Mouse (Mus musculus) lung, embryonic 16.5 days (tissue): ENCODE measurements around the gene Stra6. TPM values are rescaled to one million over a fixed set of nuclear protein-coding genes. Genes with fewer than 3 reads are reported as not detected.
A peak's percentile ranks its signal among the peaks of the same experiment; 100 is the strongest.

Source experiments
- ATAC-seq: fragments of 200-750 bp; cut with Nextera tagmentation; 2 replicates; pipeline ENCODE4 v1.8.0; 2017; ENCODE audit warnings: low read depth, mild to moderate bottlenecking, moderate library complexity
- H3K27ac ChIP-seq: fragments of 300-500 bp; sonication (generic); 2 replicates; pipeline ENCODE4 v1.5.1; 2014; ENCODE audit warnings: mild to moderate bottlenecking, control low read depth, low read length
- H3K27me3 ChIP-seq: fragments of 300-500 bp; sonication (generic); 2 replicates; pipeline ENCODE4 v1.6.1; 2014; ENCODE audit warnings: low read depth, low read length, mixed read lengths; ENCODE audit not compliant: control insufficient read depth, insufficient read depth
- H3K36me3 ChIP-seq: fragments of 300-500 bp; sonication (generic); 2 replicates; pipeline ENCODE4 v1.6.1; 2014; ENCODE audit warnings: low read length; ENCODE audit not compliant: control insufficient read depth, insufficient read depth
- H3K4me1 ChIP-seq: fragments of 300-500 bp; sonication (generic); replicated peaks from 2 replicates; pipeline ENCODE4 v1.6.1; 2014; ENCODE audit warnings: low read length, mixed read lengths; ENCODE audit not compliant: control insufficient read depth, insufficient read depth
- H3K4me2 ChIP-seq: fragments of 300-500 bp; sonication (generic); 2 replicates; pipeline ENCODE4 v1.6.1; 2014; ENCODE audit warnings: low read depth, low read length, control low read depth
- H3K4me3 ChIP-seq: fragments of 300-500 bp; sonication (generic); 2 replicates; pipeline ENCODE4 v1.5.1; 2014; ENCODE audit warnings: mild to moderate bottlenecking, low read length, control low read depth
- H3K9ac ChIP-seq: fragments of 300-500 bp; sonication (generic); 2 replicates; pipeline ENCODE4 v1.6.1; 2014; ENCODE audit warnings: low read length, control low read depth
- H3K9me3 ChIP-seq: fragments of 300-500 bp; sonication (generic); 2 replicates; pipeline ENCODE4 v1.6.1; 2016; ENCODE audit warnings: low read length; ENCODE audit not compliant: control insufficient read depth
- WGBS: fragments of 180-500 bp; shearing (Covaris S2); extraction: QIAGEN DNeasy Blood & Tissue Kit; methylation state at CpG from one replicate; pipeline ENCODE4 v1.1.7; 2014; 5-methylcytosine and 5-hydroxymethylcytosine counted together
- polyA plus RNA-seq: library from polyadenylated mRNA; unstranded; fragments of >200 nt; fragmentation: Nextera tagmentation; extraction: Ambion mirVana; gene quantifications from 2 replicates; pipeline ENCODE4 v1.2.1, GENCODE M21; 2015

Stra6 gene
- polyA plus RNA-seq, 1 experiment from 2014 or later, result 1.0 TPM

DNA sequence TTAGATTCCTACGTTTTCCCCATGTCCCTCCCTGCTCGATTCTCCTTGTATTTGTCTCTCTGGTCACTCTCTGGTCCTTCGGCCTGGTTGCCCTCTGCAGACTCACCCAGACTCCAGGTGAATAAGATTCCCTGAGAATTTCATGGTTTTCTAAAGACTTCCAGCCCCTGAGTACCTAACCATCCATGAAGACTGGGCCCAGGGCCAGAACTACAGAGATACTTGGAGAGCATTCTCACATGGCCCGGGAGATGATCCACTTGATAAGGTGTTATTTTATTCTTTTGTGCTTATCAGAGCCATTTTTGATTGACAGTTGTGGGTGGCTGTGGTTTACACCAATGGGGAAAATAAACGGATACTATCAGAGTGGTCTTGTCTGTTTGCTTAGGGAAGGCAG lies 31.7 kb upstream of the Stra6 start:
- WGBS, result 63% methylated on average over 5 of the region's 5 CpGs
- Histone ChIP-seq H3K9me3 (no peaks in the 10 kb centered on the region), H3K4me2 (no peak overlapping the region), H3K4me3 (no peak overlapping the region), H3K27ac (no peak overlapping the region), H3K27me3 (no peaks in the 10 kb centered on the region; the same call in 1 of the 2 replicates), H3K4me1 (no peaks in the 10 kb centered on the region), H3K36me3 (no peaks in the 10 kb centered on the region), H3K9ac (no peak overlapping the region)
- ATAC-seq, result no peak

GRCm38 (mm10) chr9:58035519-58035918 lies 28.1 kb upstream of the Stra6 start:
- Histone ChIP-seq H3K4me1 (no peaks in the 10 kb centered on the region), H3K4me3 (no peak overlapping the region), H3K9ac (no peak overlapping the region), H3K9me3 (no peaks in the 10 kb centered on the region), H3K27me3 (peaks cover 11% of the 10 kb centered on the region), H3K27ac (no peak overlapping the region), H3K36me3 (no peaks in the 10 kb centered on the region), H3K4me2 (no peak overlapping the region)
- ATAC-seq, result no peak
- WGBS, result 54% methylated on average over 2 of the region's 2 CpGs

DNA sequence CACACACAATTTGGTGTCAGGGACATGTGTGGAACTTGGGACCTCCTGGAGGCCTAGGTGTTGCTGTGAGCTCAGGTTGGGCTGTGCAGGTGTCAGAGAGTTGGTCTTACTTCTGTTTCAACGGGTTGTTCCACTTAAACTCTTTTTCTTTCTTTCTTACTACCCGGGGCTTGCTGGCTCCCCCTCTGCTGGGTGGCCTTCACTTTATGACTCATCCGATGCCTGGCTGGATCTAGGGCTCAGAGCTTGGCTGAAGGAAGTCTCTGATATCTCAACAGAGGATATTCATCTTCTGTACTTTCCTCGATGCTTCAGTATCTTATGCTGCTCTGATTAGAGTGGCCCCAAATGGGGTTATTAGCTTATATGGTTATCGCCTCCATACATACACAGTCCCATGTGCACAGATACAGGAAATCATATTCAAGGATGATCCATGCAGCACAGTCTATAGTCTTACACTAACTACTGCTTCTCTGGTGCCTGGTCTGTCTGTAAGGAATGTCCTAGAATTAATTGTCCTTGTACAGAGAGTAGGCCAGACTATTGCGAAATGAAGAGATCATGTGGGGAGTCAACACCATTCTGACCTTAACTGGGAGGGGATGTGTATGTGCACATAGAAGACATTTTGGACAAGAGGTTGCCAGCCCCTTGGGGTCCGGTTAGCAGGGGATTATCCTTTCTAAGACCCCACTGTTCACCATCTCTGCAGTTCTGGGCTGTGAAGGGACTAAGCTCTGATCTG lies 27.5 kb upstream of the Stra6 start:
- Histone ChIP-seq H3K36me3 (no peaks in the 10 kb centered on the region), H3K4me2 (no peak overlapping the region), H3K9ac (no peak overlapping the region), H3K27me3 (peaks cover 11% of the 10 kb centered on the region), H3K9me3 (no peaks in the 10 kb centered on the region), H3K4me3 (no peak overlapping the region), H3K4me1 (no peaks in the 10 kb centered on the region), H3K27ac (no peak overlapping the region)
- WGBS, result 53% methylated on average over 7 of the region's 7 CpGs
- no peak for ATAC-seq

GRCm38 (mm10) chr9:58036961-58037360 lies 26.6 kb upstream of the Stra6 start:
- H3K4me3 ChIP-seq, result no peak overlapping the region
- no peak for ATAC-seq
- 74% methylated on average over 4 of the region's 4 CpGs for WGBS

GRCm38 (mm10) chr9:58038500-58039168 lies 25.0 kb upstream of the Stra6 start:
- no peak overlapping the region for H3K27ac ChIP-seq
- H3K4me3 ChIP-seq, result no peak overlapping the region
- no peak overlapping the region for H3K4me2 ChIP-seq
- WGBS, result 33% methylated on average over 19 of the region's 19 CpGs
- no peaks in the 10 kb centered on the region for H3K36me3 ChIP-seq
- ATAC-seq, result peak; percentile 81
- H3K9me3 ChIP-seq, result no peaks in the 10 kb centered on the region
- H3K4me1 ChIP-seq, result no peaks in the 10 kb centered on the region
- no peak overlapping the region for H3K9ac ChIP-seq
- peaks cover 11% of the 10 kb centered on the region for H3K27me3 ChIP-seq

More at GRCm38 (mm10) chr9:58036961-58037360, 26.6 kb upstream of the Stra6 start:
- Histone ChIP-seq H3K9me3 (no peaks in the 10 kb centered on the region), H3K4me2 (no peak overlapping the region), H3K27ac (no peak overlapping the region), H3K4me1 (no peaks in the 10 kb centered on the region), H3K36me3 (no peaks in the 10 kb centered on the region), H3K27me3 (peaks cover 11% of the 10 kb centered on the region), H3K9ac (no peak overlapping the region)

GRCm38 (mm10) chr9:58040977-58041376 lies 22.6 kb upstream of the Stra6 start:
- Histone ChIP-seq H3K9ac (no peak overlapping the region), H3K27me3 (peaks cover 11% of the 10 kb centered on the region), H3K4me2 (no peak overlapping the region), H3K4me3 (no peak overlapping the region), H3K9me3 (no peaks in the 10 kb centered on the region), H3K27ac (no peak overlapping the region), H3K4me1 (no peaks in the 10 kb centered on the region), H3K36me3 (no peaks in the 10 kb centered on the region)
- WGBS, result 44% methylated on average over 4 of the region's 4 CpGs
- ATAC-seq, result no peak

DNA sequence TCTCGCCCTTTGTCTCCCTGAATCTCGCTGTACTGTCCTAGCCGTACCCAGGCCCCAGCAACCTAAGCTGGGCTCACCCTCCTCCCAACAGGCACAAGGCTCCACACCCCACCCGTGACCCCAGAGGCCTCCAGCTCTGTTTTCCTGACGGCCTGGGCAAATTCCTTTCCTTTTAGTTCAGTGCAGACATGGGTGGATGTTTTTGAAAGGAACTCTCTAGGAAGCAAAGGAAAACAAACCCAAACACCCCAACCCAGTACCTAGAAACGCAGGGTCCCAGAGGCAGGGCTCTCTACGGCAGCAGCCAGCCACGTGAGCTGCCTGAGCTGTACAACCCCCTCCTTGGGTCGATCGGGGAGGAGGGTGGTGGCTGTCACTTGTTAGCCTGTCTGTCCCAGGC lies 21.2 kb upstream of the Stra6 start:
- no peak overlapping the region for H3K4me2 ChIP-seq
- H3K4me3 ChIP-seq, result no peak overlapping the region
- 34% methylated on average over 10 of the region's 10 CpGs for WGBS
- peaks cover 9% of the 10 kb centered on the region for H3K27me3 ChIP-seq
- no peak overlapping the region for H3K27ac ChIP-seq
- no peaks in the 10 kb centered on the region for H3K36me3 ChIP-seq
- no peaks in the 10 kb centered on the region for H3K4me1 ChIP-seq
- H3K9me3 ChIP-seq, result no peaks in the 10 kb centered on the region
- ATAC-seq, result no peak
- no peak overlapping the region for H3K9ac ChIP-seq

DNA sequence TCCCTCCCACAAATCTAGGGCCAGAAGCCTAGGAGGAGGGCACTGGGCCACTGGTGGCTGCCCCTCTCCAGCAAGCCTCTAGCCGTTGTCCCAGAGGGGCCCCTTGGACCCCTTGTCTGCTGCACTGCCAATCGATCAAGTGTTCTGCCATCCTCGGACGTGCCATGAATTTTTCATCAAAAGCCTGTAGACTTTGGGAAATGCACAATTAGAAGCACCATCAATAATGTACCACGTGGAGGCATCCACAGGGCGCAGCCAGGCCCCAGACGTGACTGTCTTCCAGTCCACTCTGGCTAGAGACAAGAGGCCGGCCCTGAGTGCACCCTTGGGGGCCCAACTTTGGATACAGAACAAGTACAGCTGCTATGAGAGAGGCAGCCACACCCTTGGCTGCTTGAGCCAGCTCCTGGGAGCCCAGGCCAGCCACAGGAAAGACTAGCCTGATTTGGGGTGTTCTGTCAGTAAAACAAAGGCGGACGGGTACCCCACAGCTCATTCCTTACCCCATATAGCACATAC lies 20.0 kb upstream of the Stra6 start:
- Histone ChIP-seq H3K4me1 (no peaks in the 10 kb centered on the region), H3K4me2 (no peak overlapping the region), H3K9me3 (no peaks in the 10 kb centered on the region), H3K27ac (no peak overlapping the region), H3K36me3 (no peaks in the 10 kb centered on the region), H3K4me3 (no peak overlapping the region), H3K27me3 (no peaks in the 10 kb centered on the region), H3K9ac (no peak overlapping the region)
- ATAC-seq, result no peak
- WGBS, result 74% methylated on average over 10 of the region's 10 CpGs

GRCm38 (mm10) chr9:58044828-58045227 lies 18.8 kb upstream of the Stra6 start:
- Histone ChIP-seq H3K4me2 (no peak overlapping the region), H3K4me3 (no peak overlapping the region), H3K9me3 (no peaks in the 10 kb centered on the region), H3K27ac (no peak overlapping the region), H3K27me3 (peaks cover 3% of the 10 kb centered on the region; the same call in 1 of the 2 replicates), H3K36me3 (no peaks in the 10 kb centered on the region), H3K9ac (no peak overlapping the region), H3K4me1 (no peaks in the 10 kb centered on the region)
- no peak for ATAC-seq
- WGBS, result 26% methylated on average over 10 of the region's 10 CpGs
